Mouse (Mus musculus): Measurements from ENCODE around the gene Smco4.

DNA sequence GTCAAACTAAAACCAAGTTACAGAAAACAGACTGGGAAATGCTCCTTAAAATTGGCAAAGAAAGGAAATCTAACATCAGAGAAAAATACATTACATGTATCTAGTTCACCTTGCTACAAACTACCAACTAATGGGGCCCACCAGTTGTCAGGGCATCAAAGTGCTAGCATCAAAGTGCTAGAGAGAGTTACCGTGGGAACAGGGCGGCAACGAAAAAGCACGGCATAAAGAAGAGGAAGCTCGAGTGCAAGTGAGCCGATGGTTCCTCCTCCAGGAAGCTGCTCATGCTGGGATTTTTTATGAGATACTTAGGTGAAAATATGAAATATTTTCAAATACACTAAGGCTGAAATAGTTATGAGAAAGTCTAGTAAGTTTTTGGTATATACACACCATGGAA is 86.9 kb downstream of the Smco4 start:
- TF ChIP-seq TAL1 (conservative IDR thresholded peaks at IDR 0.05; ENCODE audit: low read depth, low read length) (no peak), CTCF (IDR thresholded peaks at IDR 0.05; ENCODE audit: low read depth, low read length) (no peak), GATA1 (IDR thresholded peaks at IDR 0.05; ENCODE audit: borderline replicate concordance, low read length) (no peak), POLR2AphosphoS5 (IDR thresholded peaks at IDR 0.05; ENCODE audit: insufficient replicate concordance, low read depth, low read length) (no peak)
